Mouse (Mus musculus): ENCODE data around the gene Sohlh2. TPM values are rescaled to one million over a fixed set of nuclear protein-coding genes. Genes with fewer than 3 reads are reported as not detected.

Sohlh2 gene
- total RNA-seq, 2 experiments from 2014 or later: not detected

Other genes with a start within 250 kb of the Sohlh2 start
- not detected in 2 replicates for gene Ccna1, start 126.5 kb upstream of the Sohlh2 start, total RNA-seq (2015)
- not detected in 2 replicates for gene Ccna1, start 126.5 kb upstream of the Sohlh2 start, total RNA-seq (2017)
- gene Spg20, start 69.9 kb upstream of the Sohlh2 start, total RNA-seq (2015): 10.2 and 17.1 TPM in 2 replicates
- gene Spg20, start 69.9 kb upstream of the Sohlh2 start, total RNA-seq (2017): 21.5 and 24.0 TPM in 2 replicates
- gene Ccdc169, start 44.7 kb upstream of the Sohlh2 start, total RNA-seq (2015): not detected in 2 replicates
- not detected in 2 replicates for gene Ccdc169, start 44.7 kb upstream of the Sohlh2 start, total RNA-seq (2017)
- gene Dclk1, start 60.3 kb downstream of the Sohlh2 start, total RNA-seq (2015): not detected in 2 replicates
- not detected in 2 replicates for gene Dclk1, start 60.3 kb downstream of the Sohlh2 start, total RNA-seq (2017)

All from megakaryocyte progenitor cell, adult 5-6 weeks (primary cell).